Mouse (Mus musculus): ENCODE results near the gene Abcb11. TPM values are rescaled to one million over a fixed set of nuclear protein-coding genes. Genes with fewer than 3 reads are reported as not detected.
"Not testable (repeated sequence)": the region's sequence is repeated elsewhere in the genome, so short reads cannot be mapped to it uniquely, and the experiment has no call there.

The Abcb11 gene
- polyA plus RNA-seq, 1 experiment from 2014 or later = 0.10 TPM

GRCm38 (mm10) chr2:69355402-69355801 lies 13.0 kb upstream of the Abcb11 start:
- H3K27me3 ChIP-seq (replicated peaks; ENCODE audit: control insufficient read depth, insufficient read depth, low read length); H3K9ac ChIP-seq (ENCODE audit: low read depth, low read length); H3K27ac ChIP-seq (ENCODE audit: low read depth, low read length); H3K9me3 ChIP-seq (ENCODE audit: control insufficient read depth, low read length); H3K4me3 ChIP-seq (ENCODE audit: low read length); H3K4me2 ChIP-seq (ENCODE audit: low read length); H3K36me3 ChIP-seq (ENCODE audit: control insufficient read depth, insufficient read depth, low read length); H3K4me1 ChIP-seq (ENCODE audit: control insufficient read depth, insufficient read depth, low read depth, low read length): not testable (repeated sequence)
- ATAC-seq = peak; percentile 100

DNA sequence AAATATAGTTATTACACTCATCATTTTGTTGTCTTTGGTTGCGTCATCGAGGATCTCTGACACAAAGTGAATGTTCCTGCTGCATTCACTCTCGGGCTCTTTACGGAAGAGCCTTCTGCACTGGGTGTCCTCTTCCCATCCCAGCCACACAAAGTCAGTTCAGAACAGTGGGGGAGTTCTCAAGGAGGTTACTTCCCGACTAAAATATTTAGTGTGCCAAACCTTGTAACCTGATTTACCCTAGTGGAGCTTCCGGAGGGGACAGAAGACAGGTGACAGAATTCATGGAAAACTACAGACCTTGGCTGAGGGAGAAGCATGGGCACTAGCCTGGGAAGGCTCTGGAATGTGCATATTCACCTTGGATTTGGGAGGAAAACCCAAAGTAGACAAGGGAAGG lies 910 bp downstream of the Abcb11 start:
- Histone ChIP-seq H3K4me2 (ENCODE audit: low read length) (no peak overlapping the region), H3K4me1 (ENCODE audit: control insufficient read depth, insufficient read depth, low read depth, low read length) (no peaks in the 10 kb centered on the region), H3K9me3 (ENCODE audit: control insufficient read depth, low read length) (no peaks in the 10 kb centered on the region), H3K27me3 (replicated peaks; ENCODE audit: control insufficient read depth, insufficient read depth, low read length) (no peaks in the 10 kb centered on the region), H3K9ac (ENCODE audit: low read depth, low read length) (no peak overlapping the region), H3K4me3 (ENCODE audit: low read length) (no peak overlapping the region), H3K36me3 (ENCODE audit: control insufficient read depth, insufficient read depth, low read length) (no peaks in the 10 kb centered on the region), H3K27ac (ENCODE audit: low read depth, low read length) (no peak overlapping the region)
- 94% methylated on average over 6 of the region's 6 CpGs for WGBS
- ATAC-seq = no peak

DNA sequence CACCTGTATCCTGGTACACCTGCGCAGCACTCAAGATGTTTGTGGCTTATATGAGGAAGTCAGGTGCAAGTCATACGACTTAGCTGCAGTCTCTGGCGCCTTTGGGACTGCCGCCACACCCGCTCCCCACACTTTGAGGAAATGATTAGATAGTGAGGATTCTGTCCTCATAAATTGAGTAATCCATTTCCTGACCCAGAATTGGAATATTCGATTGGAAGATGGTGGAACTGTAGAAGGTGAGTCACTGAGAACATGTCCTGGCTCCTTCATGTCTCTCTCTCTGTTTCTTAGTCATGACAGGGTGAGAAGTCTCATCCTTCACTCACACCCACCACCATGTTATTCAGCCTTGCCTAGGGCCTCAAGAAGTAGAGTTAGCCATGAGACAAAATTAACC lies 10.9 kb downstream of the Abcb11 start:
- not testable (repeated sequence) for H3K9me3 ChIP-seq (ENCODE audit: control insufficient read depth, low read length); H3K4me1 ChIP-seq (ENCODE audit: control insufficient read depth, insufficient read depth, low read depth, low read length); H3K27ac ChIP-seq (ENCODE audit: low read depth, low read length); H3K4me2 ChIP-seq (ENCODE audit: low read length); H3K4me3 ChIP-seq (ENCODE audit: low read length); ATAC-seq; H3K36me3 ChIP-seq (ENCODE audit: control insufficient read depth, insufficient read depth, low read length); H3K27me3 ChIP-seq (replicated peaks; ENCODE audit: control insufficient read depth, insufficient read depth, low read length); H3K9ac ChIP-seq (ENCODE audit: low read depth, low read length)
- 92% methylated on average over 5 of the region's 6 CpGs for WGBS

DNA sequence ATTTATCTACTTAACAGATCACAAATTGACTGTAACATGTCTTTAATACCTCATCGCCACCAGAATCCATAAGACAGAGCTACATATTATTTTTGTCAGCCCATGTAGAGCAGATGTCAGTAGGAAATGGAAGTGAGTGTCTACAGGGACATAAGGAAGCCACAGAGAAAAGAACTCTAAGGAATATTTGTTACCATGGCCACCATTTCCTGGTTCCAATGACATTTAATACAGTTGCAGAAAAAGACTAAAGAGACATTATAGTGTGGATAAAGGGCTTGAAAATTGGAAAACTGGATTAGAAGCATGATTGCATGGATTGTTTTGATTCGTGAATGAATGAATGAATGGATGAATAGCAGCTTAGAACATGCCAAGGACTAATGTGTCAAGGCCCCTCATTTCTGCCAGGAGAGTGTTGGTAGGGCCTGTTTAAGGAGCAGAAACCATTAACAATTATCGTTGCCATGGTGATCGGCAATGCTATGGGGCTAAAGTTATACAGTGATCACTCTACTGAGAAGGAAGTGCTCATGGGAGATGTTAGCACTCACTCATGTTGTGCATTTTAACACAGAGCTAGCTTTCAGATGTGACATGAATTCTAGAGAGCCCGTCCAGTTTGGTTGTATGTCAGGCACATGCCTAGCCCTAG lies 13.8 kb downstream of the Abcb11 start:
- H3K27ac ChIP-seq (ENCODE audit: low read depth, low read length) = no peak overlapping the region
- H3K4me3 ChIP-seq (ENCODE audit: low read length) = no peak overlapping the region
- H3K4me2 ChIP-seq (ENCODE audit: low read length) = no peak overlapping the region
- H3K27me3 ChIP-seq (replicated peaks; ENCODE audit: control insufficient read depth, insufficient read depth, low read length) = no peaks in the 10 kb centered on the region
- H3K9ac ChIP-seq (ENCODE audit: low read depth, low read length) = no peak overlapping the region
- H3K36me3 ChIP-seq (ENCODE audit: control insufficient read depth, insufficient read depth, low read length) = no peaks in the 10 kb centered on the region
- ATAC-seq = peak; percentile 63
- H3K9me3 ChIP-seq (ENCODE audit: control insufficient read depth, low read length) = no peaks in the 10 kb centered on the region
- no peaks in the 10 kb centered on the region; the same call in 1 of the 2 replicates for H3K4me1 ChIP-seq (ENCODE audit: control insufficient read depth, insufficient read depth, low read depth, low read length)
- WGBS = 72% methylated on average over 5 of the region's 5 CpGs

GRCm38 (mm10) chr2:69324881-69325660 lies 17.3 kb downstream of the Abcb11 start:
- Histone ChIP-seq H3K36me3 (ENCODE audit: control insufficient read depth, insufficient read depth, low read length) (no peaks in the 10 kb centered on the region), H3K27ac (ENCODE audit: low read depth, low read length) (no peak overlapping the region), H3K9me3 (ENCODE audit: control insufficient read depth, low read length) (no peaks in the 10 kb centered on the region), H3K27me3 (replicated peaks; ENCODE audit: control insufficient read depth, insufficient read depth, low read length) (no peaks in the 10 kb centered on the region), H3K4me1 (ENCODE audit: control insufficient read depth, insufficient read depth, low read depth, low read length) (no peaks in the 10 kb centered on the region; the same call in 1 of the 2 replicates), H3K4me2 (ENCODE audit: low read length) (no peak overlapping the region), H3K9ac (ENCODE audit: low read depth, low read length) (no peak overlapping the region), H3K4me3 (ENCODE audit: low read length) (no peak overlapping the region)
- ATAC-seq = no peak
- 85% methylated on average over 5 of the region's 5 CpGs for WGBS

DNA sequence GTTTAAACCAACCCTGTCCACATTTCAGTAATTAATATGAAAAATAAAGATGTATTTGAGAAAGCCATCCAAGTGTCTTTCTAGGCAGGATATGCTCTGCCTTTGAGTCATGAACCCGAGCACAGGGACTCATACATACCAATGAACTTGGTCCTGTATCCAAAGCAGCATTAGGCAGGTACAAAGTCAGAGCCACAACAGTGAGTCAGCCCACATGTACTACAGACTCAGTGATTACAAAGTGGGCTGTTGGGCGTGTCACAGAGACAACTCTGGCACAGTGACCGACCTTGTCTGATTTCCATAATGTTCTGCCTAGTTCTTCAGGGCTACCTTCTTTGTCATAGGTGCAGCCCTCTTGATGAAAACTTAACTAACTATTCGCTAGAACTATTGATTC lies 19.4 kb downstream of the Abcb11 start:
- Histone ChIP-seq H3K27me3 (replicated peaks; ENCODE audit: control insufficient read depth, insufficient read depth, low read length) (no peaks in the 10 kb centered on the region), H3K4me2 (ENCODE audit: low read length) (no peak overlapping the region), H3K27ac (ENCODE audit: low read depth, low read length) (no peak overlapping the region), H3K4me1 (ENCODE audit: control insufficient read depth, insufficient read depth, low read depth, low read length) (no peaks in the 10 kb centered on the region), H3K9ac (ENCODE audit: low read depth, low read length) (no peak overlapping the region), H3K4me3 (ENCODE audit: low read length) (no peak overlapping the region), H3K9me3 (ENCODE audit: control insufficient read depth, low read length) (no peaks in the 10 kb centered on the region), H3K36me3 (ENCODE audit: control insufficient read depth, insufficient read depth, low read length) (no peaks in the 10 kb centered on the region)
- WGBS = 93% methylated on average over 4 of the region's 4 CpGs
- no peak for ATAC-seq

DNA sequence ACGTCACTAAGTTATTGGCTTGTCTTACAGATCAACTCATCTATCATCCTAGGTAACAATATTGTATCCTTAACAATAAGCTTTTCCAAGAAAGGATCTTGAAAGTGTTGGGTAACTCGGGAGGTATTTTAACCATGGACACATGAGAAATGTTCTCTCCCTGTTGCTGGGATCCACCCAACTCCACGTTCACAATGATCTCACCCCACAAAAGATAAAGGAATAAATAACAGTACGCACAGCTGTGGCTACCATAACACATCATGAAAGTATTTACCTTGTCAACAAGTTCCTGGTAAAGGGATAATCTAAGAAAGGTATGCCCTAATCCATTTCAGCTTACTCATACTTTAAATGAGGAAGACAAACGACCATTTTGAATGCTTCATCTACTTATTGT lies 21.0 kb downstream of the Abcb11 start:
- Histone ChIP-seq H3K9me3 (ENCODE audit: control insufficient read depth, low read length) (no peaks in the 10 kb centered on the region), H3K4me2 (ENCODE audit: low read length) (no peak overlapping the region), H3K4me3 (ENCODE audit: low read length) (no peak overlapping the region), H3K36me3 (ENCODE audit: control insufficient read depth, insufficient read depth, low read length) (no peaks in the 10 kb centered on the region), H3K27ac (ENCODE audit: low read depth, low read length) (no peak overlapping the region), H3K4me1 (ENCODE audit: control insufficient read depth, insufficient read depth, low read depth, low read length) (no peaks in the 10 kb centered on the region), H3K9ac (ENCODE audit: low read depth, low read length) (no peak overlapping the region), H3K27me3 (replicated peaks; ENCODE audit: control insufficient read depth, insufficient read depth, low read length) (no peaks in the 10 kb centered on the region)
- WGBS = 82% methylated on average over 5 of the region's 5 CpGs
- no peak for ATAC-seq

- WGBS = 95% methylated on average over 4 of the region's 4 CpGs
- Histone ChIP-seq H3K36me3 (ENCODE audit: control insufficient read depth, insufficient read depth, low read length) (no peaks in the 10 kb centered on the region), H3K27me3 (replicated peaks; ENCODE audit: control insufficient read depth, insufficient read depth, low read length) (no peaks in the 10 kb centered on the region), H3K4me2 (ENCODE audit: low read length) (no peak overlapping the region), H3K9ac (ENCODE audit: low read depth, low read length) (no peak overlapping the region), H3K9me3 (ENCODE audit: control insufficient read depth, low read length) (no peaks in the 10 kb centered on the region), H3K27ac (ENCODE audit: low read depth, low read length) (no peak overlapping the region), H3K4me3 (ENCODE audit: low read length) (no peak overlapping the region), H3K4me1 (ENCODE audit: control insufficient read depth, insufficient read depth, low read depth, low read length) (no peaks in the 10 kb centered on the region)
- no peak for ATAC-seq
Observed at GRCm38 (mm10) chr2:69311337-69311736, 31.1 kb downstream of the Abcb11 start.

- H3K4me1 ChIP-seq (ENCODE audit: control insufficient read depth, insufficient read depth, low read depth, low read length) = no peaks in the 10 kb centered on the region
- H3K4me2 ChIP-seq (ENCODE audit: low read length) = no peak overlapping the region
- no peak overlapping the region for H3K9ac ChIP-seq (ENCODE audit: low read depth, low read length)
- no peak overlapping the region for H3K4me3 ChIP-seq (ENCODE audit: low read length)
- no peaks in the 10 kb centered on the region for H3K36me3 ChIP-seq (ENCODE audit: control insufficient read depth, insufficient read depth, low read length)
- no peaks in the 10 kb centered on the region for H3K27me3 ChIP-seq (replicated peaks; ENCODE audit: control insufficient read depth, insufficient read depth, low read length)
- no peak for ATAC-seq
- H3K27ac ChIP-seq (ENCODE audit: low read depth, low read length) = no peak overlapping the region
- 73% methylated on average over 6 of the region's 6 CpGs for WGBS
- no peaks in the 10 kb centered on the region for H3K9me3 ChIP-seq (ENCODE audit: control insufficient read depth, low read length)
Observed at GRCm38 (mm10) chr2:69308136-69308535, 34.3 kb downstream of the Abcb11 start.
